Mouse (Mus musculus): ENCODE measurements around the gene Washc4.

Gene Washc4

DNA sequence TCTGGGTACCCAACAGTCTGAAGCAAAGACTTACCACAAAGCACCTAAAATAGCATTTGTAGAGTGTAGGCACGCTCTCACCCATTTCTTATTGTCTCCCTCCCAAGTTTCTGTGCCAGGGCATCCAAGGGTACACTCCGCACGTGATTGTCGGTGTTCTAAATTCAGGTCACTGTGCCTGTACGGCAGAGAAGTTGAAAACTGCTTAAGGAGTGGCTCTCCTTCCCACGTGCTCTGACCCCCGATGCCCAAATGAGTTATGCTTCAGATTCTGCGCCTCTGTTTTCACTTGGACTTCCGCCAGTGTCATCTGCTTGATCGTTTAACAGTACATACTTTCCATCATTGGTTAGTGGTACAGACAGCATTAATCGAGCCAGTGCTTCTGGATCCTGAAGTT lies 57.1 kb downstream of the Washc4 start:
- DNase-seq (ENCODE audit: low spot score) = no peak

DNA sequence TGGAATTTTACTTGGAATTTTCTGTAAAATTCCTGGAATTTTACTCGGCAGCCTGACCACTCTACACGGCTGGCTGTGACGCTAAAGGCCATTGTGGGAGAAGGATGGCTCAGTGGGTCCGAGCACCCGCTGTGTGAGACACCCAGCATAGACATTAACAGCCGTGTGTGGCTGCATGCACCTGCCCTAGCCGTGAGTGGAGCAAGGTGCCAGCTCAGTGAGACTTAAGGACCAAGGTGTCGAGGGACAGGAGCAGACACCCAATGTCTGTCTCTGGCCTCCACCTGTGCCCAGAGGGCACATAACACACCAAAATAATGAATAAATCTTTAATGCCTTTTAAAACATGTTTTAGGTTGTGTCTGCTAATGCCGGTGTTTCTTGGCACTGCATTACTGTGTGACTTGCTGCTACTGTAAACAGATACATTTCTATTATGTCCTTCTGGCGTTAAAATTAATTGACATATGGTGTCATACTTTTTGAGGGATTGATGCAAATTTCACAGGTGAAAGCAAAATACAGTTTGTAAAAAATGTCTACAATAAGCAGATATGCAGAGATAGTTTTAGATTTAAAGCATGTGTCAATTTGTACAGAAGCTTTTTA lies 60.5 kb downstream of the Washc4 start:
- DNase-seq (ENCODE audit: low spot score) = no peak

DNA sequence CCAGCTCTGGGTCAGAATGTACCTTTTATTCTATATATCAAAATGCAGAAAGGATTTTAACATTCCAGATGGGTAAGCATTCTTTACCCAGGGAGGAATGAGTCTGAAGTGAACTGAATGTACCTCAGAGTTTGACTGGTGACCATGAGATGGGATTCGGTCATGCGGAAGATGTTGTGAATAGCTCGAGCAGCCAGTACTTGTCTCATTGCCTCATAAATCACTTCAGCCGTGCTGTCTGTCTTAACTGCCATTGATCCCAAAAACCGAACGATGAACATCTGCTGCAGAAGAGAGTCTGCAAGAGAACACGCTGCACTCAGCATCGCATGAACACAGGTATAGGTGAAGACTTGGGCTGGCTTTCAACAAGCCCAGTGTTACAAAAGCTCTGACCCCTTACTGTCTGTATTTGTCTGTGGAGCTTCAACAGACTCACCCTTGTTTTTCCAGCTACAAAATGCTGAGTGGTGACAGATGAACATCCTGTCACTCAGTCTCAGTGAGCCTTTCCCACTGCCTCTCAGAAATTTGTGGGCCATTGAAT lies 62.2 kb downstream of the Washc4 start:
- no peak for DNase-seq (ENCODE audit: low spot score)

DNA sequence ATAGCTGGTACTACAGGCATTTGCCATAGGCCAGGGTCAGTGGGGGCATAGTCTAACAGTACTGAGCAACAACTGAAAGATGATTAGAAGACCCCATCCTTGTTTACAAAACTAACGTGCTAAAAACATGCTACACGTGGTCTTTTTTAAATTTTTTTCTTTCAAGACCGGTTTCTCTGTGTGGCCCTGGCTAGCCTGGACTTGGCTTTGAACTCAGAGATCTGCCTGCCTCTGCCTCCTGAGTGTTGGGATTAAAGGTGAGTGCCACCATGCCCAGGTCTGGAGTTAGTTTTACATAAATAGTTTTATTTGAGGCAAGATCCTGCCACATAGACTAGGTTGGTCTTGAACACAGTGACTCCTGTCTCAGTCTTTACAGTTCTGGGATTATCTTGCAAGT lies 63.6 kb downstream of the Washc4 start:
- DNase-seq (ENCODE audit: low spot score) = no peak

DNA sequence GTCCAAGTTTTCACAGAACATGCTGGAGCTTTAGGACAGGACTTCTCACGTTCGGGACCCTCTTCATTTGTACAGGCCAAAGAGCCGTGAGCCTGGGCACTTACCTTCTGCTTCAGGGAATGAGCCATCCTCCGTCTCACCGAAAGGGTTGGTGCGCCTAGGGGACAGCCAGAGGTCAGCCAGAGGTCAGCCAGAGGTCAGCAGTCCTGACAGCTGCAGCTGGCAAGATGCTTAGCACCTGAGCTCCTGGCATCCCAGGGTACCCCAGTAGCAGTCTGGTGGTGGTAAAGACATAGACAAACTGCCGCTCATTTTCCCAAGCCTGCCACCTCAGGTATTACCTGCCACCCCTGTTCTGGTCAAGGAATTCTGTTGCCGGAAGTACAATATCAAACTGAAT lies 65.0 kb downstream of the Washc4 start:
- DNase-seq (ENCODE audit: low spot score) = no peak

DNA sequence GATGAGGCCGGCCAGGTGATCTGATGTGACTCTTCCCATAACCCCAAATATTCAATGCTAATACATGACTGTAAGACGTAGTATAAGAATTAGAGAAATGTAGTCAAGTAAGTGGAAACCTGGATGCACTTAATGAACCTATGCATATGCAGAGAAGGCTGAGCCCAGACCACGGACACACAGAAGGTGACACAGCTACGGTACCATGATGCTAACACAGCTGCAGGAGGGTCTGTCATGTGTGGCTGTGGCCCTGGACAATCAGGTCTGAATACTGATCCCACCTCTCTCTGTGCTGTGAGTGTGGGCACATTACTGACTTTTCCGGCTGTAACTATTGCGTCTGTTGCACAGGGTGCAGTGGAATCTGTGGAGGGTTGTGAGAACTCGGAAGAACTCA lies 67.0 kb downstream of the Washc4 start:
- no peak for DNase-seq (ENCODE audit: low spot score)

DNA sequence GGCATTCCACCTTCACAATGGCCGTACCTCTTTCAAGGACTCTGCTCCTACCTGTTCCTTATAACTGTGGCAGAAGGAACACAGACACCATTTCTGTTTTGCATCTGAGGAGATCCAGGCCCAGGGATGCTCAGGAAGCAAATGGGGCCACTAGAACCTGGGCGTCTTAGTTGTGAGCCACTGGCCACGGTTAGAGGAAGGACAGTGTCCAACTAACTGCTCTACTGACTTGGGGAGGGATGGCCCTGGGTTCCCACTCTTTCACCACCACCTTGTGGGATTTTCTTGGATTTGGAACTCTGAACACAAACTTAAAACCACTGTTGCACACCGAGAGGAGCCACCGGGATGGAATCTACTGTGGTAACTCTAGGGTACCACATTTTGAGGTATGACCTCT lies 68.3 kb downstream of the Washc4 start:
- DNase-seq (ENCODE audit: low spot score) = no peak

DNA sequence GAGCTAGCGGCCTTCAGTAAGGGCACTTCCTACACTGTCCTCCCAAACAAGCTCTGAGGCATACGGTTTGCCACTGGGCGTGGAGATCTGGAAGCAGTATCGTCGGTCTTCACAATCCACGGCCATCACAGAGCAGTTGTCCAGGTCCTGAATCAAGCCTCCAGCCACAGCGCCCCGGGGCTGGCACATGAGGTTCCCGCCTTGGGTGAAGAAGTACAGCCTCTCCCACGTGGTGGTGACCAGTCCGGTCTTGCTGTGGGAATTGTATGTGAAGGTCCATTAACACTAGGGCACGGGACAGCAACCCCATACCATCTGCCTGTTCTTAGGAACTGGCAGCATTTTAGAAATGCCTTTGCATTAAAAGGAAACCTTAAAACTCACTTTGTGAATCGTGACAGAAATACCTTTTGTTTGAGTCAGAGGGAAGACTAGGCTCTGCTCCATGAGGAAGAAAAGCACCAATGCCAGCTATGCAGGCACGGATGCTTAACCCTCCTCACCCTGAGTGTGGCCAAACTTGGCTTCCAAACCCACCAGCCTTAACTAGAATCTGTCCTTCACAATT lies 69.2 kb downstream of the Washc4 start:
- DNase-seq (ENCODE audit: low spot score) = no peak

DNA sequence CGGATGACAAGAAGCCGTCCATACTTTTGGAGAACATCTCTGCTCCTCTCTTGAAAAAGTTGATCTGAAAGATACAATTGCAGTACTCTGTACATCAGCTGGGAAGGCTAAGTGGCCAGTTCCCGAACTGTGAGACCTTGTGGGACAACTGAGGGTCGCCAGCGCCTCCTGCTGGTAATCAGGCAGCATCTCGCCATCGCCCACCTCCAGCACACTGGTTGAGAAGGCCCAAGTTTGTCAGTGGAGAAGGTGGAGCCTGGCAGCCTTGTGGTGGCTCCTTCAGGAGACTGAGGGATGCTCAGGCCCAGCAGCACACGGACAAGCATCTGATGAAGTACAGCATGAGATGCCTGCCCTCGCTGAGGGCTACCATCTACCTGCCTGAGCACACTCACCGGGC lies 73.8 kb downstream of the Washc4 start:
- DNase-seq (ENCODE audit: low spot score) = no peak

DNA sequence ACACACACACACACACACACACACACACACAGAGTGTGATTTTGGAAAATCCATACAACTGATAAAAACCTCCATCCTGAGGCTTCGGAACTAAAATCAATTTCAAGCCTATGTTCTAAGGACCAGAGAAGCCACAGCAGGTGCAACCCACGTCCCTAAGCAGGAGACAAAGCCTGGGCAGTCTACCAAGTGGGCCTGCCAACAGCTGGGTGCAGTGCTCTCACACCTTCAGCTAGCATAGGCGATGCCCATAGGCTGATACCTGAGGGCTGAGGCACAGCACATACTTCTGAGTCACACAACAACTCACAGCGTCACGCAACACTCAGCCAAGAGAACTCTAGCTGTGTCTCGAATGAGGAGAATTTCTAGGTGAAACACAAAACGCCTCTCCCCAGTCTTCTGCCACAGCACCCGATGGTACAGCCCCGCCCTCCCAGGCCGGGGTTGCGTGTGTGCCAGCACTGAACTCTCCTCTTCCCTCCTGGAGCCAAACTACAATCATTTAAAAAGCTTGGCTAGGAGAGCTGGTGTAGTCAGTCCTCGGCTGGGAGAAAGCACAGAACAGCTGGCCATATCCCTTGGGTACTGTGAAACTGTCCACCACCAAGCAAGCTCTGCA lies 75.4 kb downstream of the Washc4 start:
- no peak for DNase-seq (ENCODE audit: low spot score)

DNA sequence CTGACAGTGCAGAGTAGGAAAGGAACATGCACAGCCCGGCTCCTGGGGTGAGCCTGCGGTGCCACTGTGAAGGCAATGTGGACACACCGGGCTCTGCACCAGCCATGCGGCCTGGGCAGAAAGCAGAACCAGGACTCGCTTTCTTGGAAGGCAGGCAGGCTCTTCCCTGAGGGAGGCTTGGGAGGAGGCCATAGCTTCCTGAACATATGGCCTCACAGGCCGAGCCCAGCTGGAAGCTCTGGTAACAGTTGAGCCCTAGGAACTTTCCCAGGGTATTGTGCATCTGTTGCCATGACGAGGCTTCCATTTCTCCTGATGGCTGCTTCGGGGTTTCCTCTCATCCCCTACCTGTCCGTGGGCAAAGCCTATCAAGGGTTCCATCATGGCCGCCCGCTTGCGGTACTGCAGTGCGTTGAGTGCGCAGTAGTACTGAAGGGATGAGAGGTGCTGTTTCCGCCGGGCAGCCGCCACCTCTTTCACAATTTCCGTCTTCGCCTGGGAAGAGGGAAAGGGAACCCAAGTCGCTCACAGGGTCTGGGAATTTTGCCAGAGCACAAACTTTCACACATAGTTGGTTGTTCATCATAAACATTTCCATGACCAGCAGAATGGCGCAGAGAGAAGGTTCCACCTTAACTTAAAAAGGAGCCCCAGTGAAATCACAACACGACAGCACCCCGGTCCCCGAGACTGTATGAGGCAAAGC lies 77.0 kb downstream of the Washc4 start:
- DNase-seq (ENCODE audit: low spot score) = no peak

DNA sequence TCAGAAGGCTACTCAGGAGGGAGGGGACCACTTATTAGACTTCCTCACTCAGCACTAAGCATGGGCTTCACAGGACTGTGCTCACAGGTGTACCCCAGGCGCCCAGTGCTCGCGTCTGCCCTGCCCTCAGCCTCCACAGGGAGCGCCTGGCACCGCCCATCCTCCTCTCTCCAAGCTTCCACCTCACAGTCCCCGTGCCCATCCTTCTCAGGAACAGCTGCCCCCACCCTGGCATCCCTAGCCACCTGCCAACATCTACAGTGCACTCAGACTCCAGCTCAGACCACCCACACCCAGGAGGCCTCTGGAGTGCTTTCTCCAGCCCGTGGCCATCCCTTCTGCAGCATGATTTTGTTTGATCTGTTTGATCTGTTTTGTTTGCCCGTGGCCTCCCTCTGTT lies 80.5 kb downstream of the Washc4 start:
- no peak for DNase-seq (ENCODE audit: low spot score)

DNA sequence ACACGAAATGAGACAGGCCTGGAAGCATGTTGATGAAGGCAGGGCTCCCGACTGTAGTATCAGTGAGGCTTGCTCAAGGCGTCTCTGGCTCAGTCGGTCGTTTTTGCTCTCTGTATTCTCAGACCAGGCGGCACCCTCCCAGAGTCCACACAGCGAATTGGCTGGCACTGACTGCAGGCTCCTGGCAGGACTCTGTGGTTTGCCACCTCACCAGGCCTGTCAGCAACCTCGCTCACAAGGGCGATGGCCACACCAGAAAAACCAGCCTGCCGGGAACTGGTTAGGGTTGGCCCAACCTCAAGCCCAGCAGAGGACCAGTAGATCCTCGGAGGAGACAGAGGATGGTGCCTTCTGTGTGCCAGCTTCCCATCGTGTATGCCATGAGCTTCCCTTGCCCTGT lies 81.3 kb downstream of the Washc4 start:
- DNase-seq (ENCODE audit: low spot score) = no peak

DNA sequence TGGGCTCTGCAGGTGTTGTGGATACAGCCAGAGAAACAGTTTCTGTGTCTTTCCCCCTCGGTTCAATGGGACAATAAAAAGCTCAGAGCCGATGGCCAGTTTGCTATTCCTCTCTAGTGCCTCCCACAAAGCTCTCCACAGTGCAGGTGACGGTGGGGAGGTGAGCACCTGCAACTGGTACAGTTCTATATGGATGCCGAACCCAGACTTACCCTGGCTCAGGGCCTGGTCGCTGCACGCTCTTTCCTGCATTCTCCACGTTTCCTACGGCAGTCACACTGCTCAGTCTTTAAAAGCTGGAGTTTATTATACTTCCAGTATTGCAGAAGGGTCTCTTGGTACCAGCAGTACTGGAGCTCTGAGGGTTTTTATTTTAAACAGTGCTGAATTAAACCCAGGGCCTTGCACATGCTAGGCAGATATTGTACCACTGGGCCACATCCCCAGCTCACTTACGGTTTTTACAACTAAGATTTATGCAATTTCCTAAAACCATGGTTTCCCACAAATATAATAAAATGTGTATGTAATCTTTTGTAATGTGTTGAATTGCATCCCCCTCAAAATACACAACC lies 83.6 kb downstream of the Washc4 start:
- no peak for DNase-seq (ENCODE audit: low spot score)

DNA sequence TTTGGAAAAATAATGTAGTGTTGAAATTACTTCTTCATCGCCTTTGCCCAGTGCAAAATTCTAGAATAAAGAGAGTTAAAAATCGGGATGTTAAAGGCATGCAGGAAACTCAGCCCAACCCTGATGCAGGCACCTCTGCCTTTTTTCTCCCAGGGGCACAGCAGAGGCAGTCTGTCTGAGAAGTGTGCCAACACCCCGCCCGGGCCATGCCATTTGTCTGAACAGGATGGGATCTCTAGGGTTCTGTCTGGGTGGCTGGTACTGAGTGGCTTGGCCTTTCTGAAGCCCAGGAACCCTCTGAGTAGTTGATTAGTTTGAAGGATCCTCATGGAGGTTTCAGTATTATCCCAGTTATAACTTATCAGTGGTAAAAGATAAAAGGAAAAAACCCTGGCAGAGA lies 84.7 kb downstream of the Washc4 start:
- no peak for DNase-seq (ENCODE audit: low spot score)

DNA sequence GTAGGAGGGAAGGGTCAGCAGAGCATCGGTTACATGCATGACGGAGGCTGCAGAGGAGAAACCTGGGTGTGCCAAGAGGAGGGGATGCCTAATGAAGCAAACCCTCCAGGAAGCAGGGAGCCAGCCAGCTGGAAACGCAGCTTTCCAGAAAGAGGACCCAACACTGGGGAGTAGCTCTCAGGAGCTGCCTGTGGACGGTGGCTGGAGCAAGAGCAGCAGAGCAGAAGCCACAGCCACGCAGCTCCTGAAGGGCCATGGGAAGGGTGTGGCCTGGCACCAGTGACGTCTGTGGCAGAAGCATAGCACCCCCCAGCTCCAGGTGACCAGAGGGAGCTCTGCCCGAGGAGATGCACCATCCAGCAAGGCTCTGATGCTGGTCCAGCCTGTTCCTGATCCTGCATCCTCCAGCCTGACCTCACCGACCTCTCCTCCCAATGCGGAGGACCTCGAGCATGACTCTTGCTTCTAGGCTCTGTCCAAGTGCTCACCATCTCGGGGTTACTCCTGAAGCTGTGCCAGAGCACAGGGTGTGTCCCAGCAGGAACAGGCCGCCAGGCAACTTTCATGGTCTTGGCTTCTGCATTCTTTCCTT lies 85.7 kb downstream of the Washc4 start:
- no peak for DNase-seq (ENCODE audit: low spot score)

DNA sequence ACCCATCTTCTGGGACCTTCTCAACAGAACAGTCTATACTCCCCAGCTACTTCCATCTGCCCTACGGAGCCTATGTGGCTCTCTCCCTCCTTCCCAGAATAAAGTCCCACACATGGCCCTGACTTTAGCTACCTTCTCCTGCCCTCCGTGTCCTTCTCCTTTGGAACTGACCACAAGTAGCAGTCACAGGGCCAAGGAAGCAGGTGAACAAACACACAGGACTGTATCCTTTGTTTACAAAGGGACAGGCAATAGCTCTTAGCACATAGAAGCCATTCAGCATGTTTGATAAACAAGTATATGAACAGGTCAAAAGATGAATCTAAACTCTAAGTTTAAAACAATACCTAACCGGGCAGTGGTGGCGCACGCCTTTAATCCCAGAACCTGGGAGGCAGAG lies 86.3 kb downstream of the Washc4 start:
- DNase-seq (ENCODE audit: low spot score) = no peak

DNA sequence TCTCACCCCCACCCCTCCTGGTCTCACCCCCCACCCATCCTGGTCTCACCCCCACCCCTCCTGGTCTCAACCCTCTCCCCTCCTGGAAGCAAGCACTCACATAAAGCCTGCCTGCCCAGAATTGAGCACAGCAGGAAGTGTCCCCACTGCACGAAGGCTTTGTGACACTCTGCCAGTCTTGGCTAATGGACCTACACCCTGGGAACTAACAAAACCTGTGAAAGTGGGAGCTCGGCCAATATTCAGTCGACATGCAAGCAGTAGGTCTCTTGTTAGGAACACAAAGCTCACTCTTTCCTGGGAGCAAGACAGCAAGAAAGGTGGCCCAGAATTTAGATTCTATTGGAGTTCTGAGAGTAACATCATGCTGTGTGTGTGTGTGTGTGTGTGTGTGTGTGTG lies 87.3 kb downstream of the Washc4 start:
- DNase-seq (ENCODE audit: low spot score) = no peak

DNA sequence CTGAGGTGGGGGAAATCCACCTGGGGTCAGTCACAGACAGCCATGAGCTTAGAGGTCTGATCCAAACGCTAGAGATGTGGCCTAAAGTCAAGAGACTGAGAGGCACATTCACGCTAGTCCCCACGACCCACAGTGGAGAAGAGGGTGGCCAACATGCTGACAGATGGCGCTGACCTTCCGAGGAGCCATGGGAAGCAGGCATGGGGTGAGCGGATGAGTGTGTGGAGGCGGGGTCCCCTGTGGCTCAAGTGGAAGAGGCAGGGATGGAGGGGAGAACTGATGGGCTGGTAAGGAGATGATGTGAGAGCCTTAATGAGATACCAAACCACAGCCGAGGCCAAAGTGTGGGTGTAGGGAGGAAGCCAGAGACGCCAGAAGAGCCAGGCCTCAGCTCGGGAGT lies 88.2 kb downstream of the Washc4 start:
- no peak for DNase-seq (ENCODE audit: low spot score)

DNA sequence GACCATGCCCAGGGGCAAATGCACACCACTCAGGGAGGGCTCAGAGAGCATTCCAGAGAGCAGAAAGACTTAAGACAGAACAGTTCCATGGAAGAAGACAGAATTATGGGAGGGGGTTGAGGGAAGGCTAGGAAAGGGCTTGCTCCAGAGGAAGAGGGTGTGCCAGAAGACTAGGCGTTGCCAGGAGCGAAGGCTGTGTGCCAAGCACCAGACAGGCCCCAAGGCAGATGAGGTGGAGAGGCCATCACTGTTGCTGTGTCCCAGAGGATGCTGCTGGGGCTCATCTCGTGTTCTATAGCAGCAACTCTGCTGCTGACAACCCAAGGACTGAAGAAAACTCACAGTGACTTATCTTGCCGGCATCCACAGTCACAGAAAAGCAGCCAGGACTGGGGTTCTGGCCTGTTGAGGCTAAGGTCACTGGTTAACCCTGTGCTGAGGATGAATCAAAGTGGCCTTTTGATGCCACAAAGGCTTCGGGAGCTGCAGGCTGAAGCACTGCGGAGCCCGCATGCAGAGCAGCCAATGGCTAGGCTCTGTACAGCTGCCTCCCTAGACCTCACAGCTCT lies 89.3 kb downstream of the Washc4 start:
- no peak for DNase-seq (ENCODE audit: low spot score)

DNA sequence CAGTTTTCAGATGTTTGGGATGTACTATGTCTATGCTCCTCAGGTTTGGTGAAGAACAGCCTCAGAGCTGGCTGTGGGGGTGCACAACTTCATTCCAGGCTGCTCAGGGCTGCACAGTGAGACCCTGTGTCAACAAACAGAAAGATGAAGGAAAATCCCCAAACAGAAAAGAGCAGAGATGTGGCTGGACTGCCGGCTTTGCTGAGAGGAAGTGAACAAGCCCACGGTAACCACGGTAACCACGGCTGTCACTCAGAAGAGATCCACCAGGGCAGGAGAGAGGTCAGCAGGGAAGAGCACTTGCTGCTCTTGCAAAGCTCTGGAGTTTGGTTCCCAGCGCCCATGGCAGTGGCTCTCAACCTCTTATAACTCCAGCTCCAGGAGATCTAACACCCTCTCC lies 90.9 kb downstream of the Washc4 start:
- DNase-seq (ENCODE audit: low spot score) = no peak

DNA sequence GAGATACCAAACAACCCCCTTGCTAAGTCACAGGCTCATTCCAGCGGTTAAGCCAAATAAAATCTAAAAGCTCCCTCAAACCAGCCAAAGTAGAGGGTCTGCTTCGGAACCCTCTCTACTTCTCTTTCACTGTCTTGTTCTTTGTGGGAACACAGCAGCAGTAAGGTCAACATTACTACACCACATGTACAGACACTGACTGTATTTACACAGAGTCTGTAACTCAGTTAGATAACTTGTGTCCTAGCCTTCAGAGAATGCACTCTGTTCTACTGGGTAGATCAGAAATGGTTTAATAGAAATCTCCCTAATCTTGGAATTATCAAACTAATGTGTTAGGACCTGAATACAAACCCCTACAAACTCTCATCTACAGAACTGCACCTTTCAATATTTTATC lies 92.6 kb downstream of the Washc4 start:
- no peak for DNase-seq (ENCODE audit: low spot score)
